Mouse (Mus musculus): ENCODE results near the gene Actn4. TPM values are rescaled to one million over a fixed set of nuclear protein-coding genes. Genes with fewer than 3 reads are reported as not detected.
"Not testable (repeated sequence)": the region's sequence is repeated elsewhere in the genome, so short reads cannot be mapped to it uniquely, and the experiment has no call there.

Actn4 gene
- total RNA-seq, 1 experiment from 2014 or later: 36.9 TPM

- ATAC-seq (replicated peaks; ENCODE audit: insufficient number of reproducible peaks, low FRiP score, low TSS enrichment, poor library complexity, severe bottlenecking): no peak
These were observed 58.4 kb downstream of the Actn4 start for GRCm38 (mm10) chr7:28903778-28904177.

GRCm38 (mm10) chr7:28902809-28903208 lies 59.3 kb downstream of the Actn4 start:
- ATAC-seq (replicated peaks; ENCODE audit: insufficient number of reproducible peaks, low FRiP score, low TSS enrichment, poor library complexity, severe bottlenecking): no peak

GRCm38 (mm10) chr7:28902180-28902579 lies 60.0 kb downstream of the Actn4 start:
- ATAC-seq (replicated peaks; ENCODE audit: insufficient number of reproducible peaks, low FRiP score, low TSS enrichment, poor library complexity, severe bottlenecking): no peak

- ATAC-seq (replicated peaks; ENCODE audit: insufficient number of reproducible peaks, low FRiP score, low TSS enrichment, poor library complexity, severe bottlenecking): no peak
These were observed 60.6 kb downstream of the Actn4 start for GRCm38 (mm10) chr7:28901311-28902125.

- no peak for ATAC-seq (replicated peaks; ENCODE audit: insufficient number of reproducible peaks, low FRiP score, low TSS enrichment, poor library complexity, severe bottlenecking)
These were observed 62.2 kb downstream of the Actn4 start for GRCm38 (mm10) chr7:28899972-28900371.

- ATAC-seq (replicated peaks; ENCODE audit: insufficient number of reproducible peaks, low FRiP score, low TSS enrichment, poor library complexity, severe bottlenecking): no peak
These were observed 64.5 kb downstream of the Actn4 start for GRCm38 (mm10) chr7:28897661-28898060.

GRCm38 (mm10) chr7:28894942-28895341 lies 67.2 kb downstream of the Actn4 start:
- ATAC-seq (replicated peaks; ENCODE audit: insufficient number of reproducible peaks, low FRiP score, low TSS enrichment, poor library complexity, severe bottlenecking): no peak

- no peak for ATAC-seq (replicated peaks; ENCODE audit: insufficient number of reproducible peaks, low FRiP score, low TSS enrichment, poor library complexity, severe bottlenecking)
These were observed 68.4 kb downstream of the Actn4 start for GRCm38 (mm10) chr7:28893643-28894265.

- ATAC-seq (replicated peaks; ENCODE audit: insufficient number of reproducible peaks, low FRiP score, low TSS enrichment, poor library complexity, severe bottlenecking): no peak
These were observed 69.5 kb downstream of the Actn4 start for GRCm38 (mm10) chr7:28892601-28893000.

GRCm38 (mm10) chr7:28888701-28889161 lies 73.4 kb downstream of the Actn4 start:
- ATAC-seq (replicated peaks; ENCODE audit: insufficient number of reproducible peaks, low FRiP score, low TSS enrichment, poor library complexity, severe bottlenecking): no peak

- no peak for ATAC-seq (replicated peaks; ENCODE audit: insufficient number of reproducible peaks, low FRiP score, low TSS enrichment, poor library complexity, severe bottlenecking)
These were observed 75.7 kb downstream of the Actn4 start for GRCm38 (mm10) chr7:28886486-28886885.

- ATAC-seq (replicated peaks; ENCODE audit: insufficient number of reproducible peaks, low FRiP score, low TSS enrichment, poor library complexity, severe bottlenecking): not testable (repeated sequence)
These were observed 78.4 kb downstream of the Actn4 start for GRCm38 (mm10) chr7:28883704-28884103.

- ATAC-seq (replicated peaks; ENCODE audit: insufficient number of reproducible peaks, low FRiP score, low TSS enrichment, poor library complexity, severe bottlenecking): no peak
These were observed 79.1 kb downstream of the Actn4 start for GRCm38 (mm10) chr7:28883039-28883438.

GRCm38 (mm10) chr7:28881199-28881598 lies 80.9 kb downstream of the Actn4 start, which contains the start of gene Capn12:
Capn12 (plus strand) TSS chr7:28881422.
- ATAC-seq (replicated peaks; ENCODE audit: insufficient number of reproducible peaks, low FRiP score, low TSS enrichment, poor library complexity, severe bottlenecking): no peak

- no peak for ATAC-seq (replicated peaks; ENCODE audit: insufficient number of reproducible peaks, low FRiP score, low TSS enrichment, poor library complexity, severe bottlenecking)
These were observed 81.6 kb downstream of the Actn4 start for GRCm38 (mm10) chr7:28880554-28880953.

- 0 out of 2 replicates have a peak, but pooled peaks have one; percentile 20 for ATAC-seq (replicated peaks; ENCODE audit: insufficient number of reproducible peaks, low FRiP score, low TSS enrichment, poor library complexity, severe bottlenecking)
These were observed 82.5 kb downstream of the Actn4 start for GRCm38 (mm10) chr7:28879606-28880005.

GRCm38 (mm10) chr7:28877856-28878255 lies 84.3 kb downstream of the Actn4 start:
- ATAC-seq (replicated peaks; ENCODE audit: insufficient number of reproducible peaks, low FRiP score, low TSS enrichment, poor library complexity, severe bottlenecking): no peak

- no peak for ATAC-seq (replicated peaks; ENCODE audit: insufficient number of reproducible peaks, low FRiP score, low TSS enrichment, poor library complexity, severe bottlenecking)
These were observed 85.0 kb downstream of the Actn4 start for GRCm38 (mm10) chr7:28877155-28877554.

GRCm38 (mm10) chr7:28876099-28876498 lies 86.0 kb downstream of the Actn4 start:
- ATAC-seq (replicated peaks; ENCODE audit: insufficient number of reproducible peaks, low FRiP score, low TSS enrichment, poor library complexity, severe bottlenecking): no peak

GRCm38 (mm10) chr7:28874565-28874964 lies 87.6 kb downstream of the Actn4 start:
- no peak for ATAC-seq (replicated peaks; ENCODE audit: insufficient number of reproducible peaks, low FRiP score, low TSS enrichment, poor library complexity, severe bottlenecking)

Measured in monocyte, adult 5-6 weeks (primary cell).